Mouse (Mus musculus) adrenal gland, postnatal 36 days (tissue): ENCODE data around the gene Phc2. TPM values are rescaled to one million over a fixed set of nuclear protein-coding genes. Genes with fewer than 3 reads are reported as not detected.

ENCODE experiments used
- DNase-seq, 2 experiments: peaks; one replicate each; pipeline ENCODE4 v3.0.0; 2021; ENCODE audit warnings: mixed read lengths in 1 of 2
- total RNA-seq, 2 experiments: library from RNA; stranded (reverse); gene quantifications; 2 replicates each; pipeline ENCODE4 v1.2.3; 2021

Gene Phc2
- total RNA-seq, 2 experiments from 2014 or later: 74.8 to 83.2 TPM

- DNase-seq: no peak
Measured at GRCm38 (mm10) chr4:128692149-128692925, 37.8 kb downstream of the Phc2 start.

- no peak for DNase-seq
Measured at GRCm38 (mm10) chr4:128693207-128693606, 38.7 kb downstream of the Phc2 start.

- DNase-seq: no peak
Measured at GRCm38 (mm10) chr4:128694315-128694714, 39.8 kb downstream of the Phc2 start.

GRCm38 (mm10) chr4:128695149-128695548 is 40.6 kb downstream of the Phc2 start:
- no peak for DNase-seq

GRCm38 (mm10) chr4:128698011-128698861 is 43.7 kb downstream of the Phc2 start:
- DNase-seq: peak; percentile 59 to 72

GRCm38 (mm10) chr4:128699916-128700315 is 45.4 kb downstream of the Phc2 start:
- DNase-seq: no peak

GRCm38 (mm10) chr4:128700543-128700942 is 46.0 kb downstream of the Phc2 start:
- DNase-seq: no peak

GRCm38 (mm10) chr4:128705138-128705720 is 50.7 kb downstream of the Phc2 start:
- no peak for DNase-seq

GRCm38 (mm10) chr4:128706626-128707025 is 52.1 kb downstream of the Phc2 start:
- DNase-seq: peak in 1 of 2 experiments; percentile 36

- peak; percentile 44 to 47 for DNase-seq
Measured at GRCm38 (mm10) chr4:128707384-128707783, 52.9 kb downstream of the Phc2 start.

GRCm38 (mm10) chr4:128709061-128709780 is 54.7 kb downstream of the Phc2 start:
- no peak for DNase-seq

GRCm38 (mm10) chr4:128709781-128710166 is 55.3 kb downstream of the Phc2 start:
- DNase-seq: no peak

GRCm38 (mm10) chr4:128710286-128710685 is 55.8 kb downstream of the Phc2 start:
- no peak for DNase-seq

- DNase-seq: no peak
Measured at GRCm38 (mm10) chr4:128710800-128711199, 56.3 kb downstream of the Phc2 start.

GRCm38 (mm10) chr4:128711455-128712135 is 57.1 kb downstream of the Phc2 start:
- DNase-seq: peak; percentile 90 to 93

GRCm38 (mm10) chr4:128712136-128712655 is 57.7 kb downstream of the Phc2 start:
- no peak for DNase-seq

- DNase-seq: no peak
Measured at GRCm38 (mm10) chr4:128712941-128713340, 58.4 kb downstream of the Phc2 start.

- DNase-seq: no peak
Measured at GRCm38 (mm10) chr4:128715241-128716204, 61.0 kb downstream of the Phc2 start.

GRCm38 (mm10) chr4:128716279-128716678 is 61.8 kb downstream of the Phc2 start:
- DNase-seq: no peak

GRCm38 (mm10) chr4:128716731-128717130 is 62.2 kb downstream of the Phc2 start:
- no peak for DNase-seq
